Mouse (Mus musculus) brain, embryonic 14.5 days (tissue): ENCODE measurements at regions not wholly inside any gene's neighbourhood (a gene's known extent, or its start where the extent isn't known, plus 50 kb on each side); places are given as distances from the start of the nearest gene placed in this dataset.

ENCODE experiments used
- CTCF ChIP-seq: fragments of 200-500 bp; IDR thresholded peaks from 2 replicates; pipeline ENCODE4 v1.5.1; 2012; ENCODE audit warnings: inconsistent platforms, mild to moderate bottlenecking, moderate library complexity, borderline replicate concordance; ENCODE audit not compliant: insufficient read depth, insufficient read length; ENCODE audit errors: extremely low read depth
- POLR2A ChIP-seq: fragments of 200-500 bp; IDR thresholded peaks from 2 replicates; pipeline ENCODE4 v1.6.1; 2012; ENCODE audit warnings: mild to moderate bottlenecking, inconsistent platforms, borderline replicate concordance; ENCODE audit not compliant: poor library complexity, insufficient read depth, insufficient read length, severe bottlenecking; ENCODE audit errors: extremely low read depth

GRCm38 (mm10) chr12:49649104-49650063 lies 264.4 kb downstream of the Gm43517 start:
- TF ChIP-seq CTCF (no peak), POLR2A (no peak)
